Mouse (Mus musculus) olfactory bulb, adult 2 months (tissue): Measurements from ENCODE around the gene Gna12. TPM values are rescaled to one million over a fixed set of nuclear protein-coding genes. Genes with fewer than 3 reads are reported as not detected.

Experiments
- H3K27ac ChIP-seq: fragments of 200-500 bp; 2 replicates; pipeline ENCODE4 v1.5.1; 2012; ENCODE audit warnings: low read depth, low read length; ENCODE audit not compliant: insufficient read depth
- H3K4me1 ChIP-seq: fragments of 200-500 bp; 2 replicates; pipeline ENCODE4 v1.6.1; 2012; ENCODE audit warnings: low read length; ENCODE audit not compliant: control insufficient read depth, insufficient read depth
- H3K4me3 ChIP-seq: fragments of 200-500 bp; 2 replicates; pipeline ENCODE4 v1.5.1; 2012; ENCODE audit warnings: mild to moderate bottlenecking, low read depth, low read length, moderate library complexity; ENCODE audit not compliant: insufficient read depth
- CTCF ChIP-seq: fragments of 200-500 bp; IDR thresholded peaks from 2 replicates; pipeline ENCODE4 v1.5.1; 2012; ENCODE audit warnings: low read depth, mild to moderate bottlenecking, low read length, moderate library complexity; ENCODE audit not compliant: insufficient read depth
- POLR2A ChIP-seq: fragments of 200-500 bp; IDR thresholded peaks from 2 replicates; pipeline ENCODE4 v1.6.1; 2012; ENCODE audit warnings: mild to moderate bottlenecking, low read depth, low read length, moderate library complexity; ENCODE audit not compliant: insufficient read depth
- WGBS: fragments of 180-500 bp; shearing (Covaris S2); methylation state at CpG from one replicate; pipeline ENCODE4 v1.1.7; 2018; 5-methylcytosine and 5-hydroxymethylcytosine counted together
- polyA plus RNA-seq: library from polyadenylated mRNA; stranded (reverse); fragments of >200 nt; gene quantifications from 2 replicates; pipeline ENCODE4 v1.2.4, GENCODE M21; 2012; ENCODE audit warnings: low replicate concordance; ENCODE audit not compliant: missing spikeins, insufficient read depth, insufficient read length

Gna12 gene
- polyA plus RNA-seq, 1 experiment = not detected

DNA sequence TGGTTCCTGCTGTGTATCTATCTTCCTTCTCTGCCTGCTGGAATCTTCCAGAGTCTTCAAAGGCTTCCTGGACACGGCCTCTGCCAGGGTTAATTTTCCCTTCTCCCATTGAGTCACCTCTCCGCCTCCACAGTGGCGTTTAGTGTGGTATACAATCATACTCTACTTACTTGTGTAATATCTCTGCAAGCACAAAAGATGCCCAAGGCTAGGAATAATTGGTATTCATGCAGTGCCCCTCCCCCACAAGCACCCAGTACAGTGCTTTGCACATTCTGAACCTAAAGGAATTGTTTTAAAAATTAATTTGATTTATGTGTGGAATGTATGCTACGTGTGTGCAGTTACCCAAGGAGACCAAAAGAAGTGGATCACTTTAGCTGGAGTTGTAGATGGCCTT is 10.6 kb downstream of the Gna12 start:
- TF ChIP-seq CTCF (no peak), POLR2A (no peak)
- Histone ChIP-seq H3K4me1 (peaks cover 24% of the 10 kb centered on the region), H3K4me3 (no peak overlapping the region), H3K27ac (no peak overlapping the region)
- WGBS = 37% methylated on average over 4 of the region's 4 CpGs

DNA sequence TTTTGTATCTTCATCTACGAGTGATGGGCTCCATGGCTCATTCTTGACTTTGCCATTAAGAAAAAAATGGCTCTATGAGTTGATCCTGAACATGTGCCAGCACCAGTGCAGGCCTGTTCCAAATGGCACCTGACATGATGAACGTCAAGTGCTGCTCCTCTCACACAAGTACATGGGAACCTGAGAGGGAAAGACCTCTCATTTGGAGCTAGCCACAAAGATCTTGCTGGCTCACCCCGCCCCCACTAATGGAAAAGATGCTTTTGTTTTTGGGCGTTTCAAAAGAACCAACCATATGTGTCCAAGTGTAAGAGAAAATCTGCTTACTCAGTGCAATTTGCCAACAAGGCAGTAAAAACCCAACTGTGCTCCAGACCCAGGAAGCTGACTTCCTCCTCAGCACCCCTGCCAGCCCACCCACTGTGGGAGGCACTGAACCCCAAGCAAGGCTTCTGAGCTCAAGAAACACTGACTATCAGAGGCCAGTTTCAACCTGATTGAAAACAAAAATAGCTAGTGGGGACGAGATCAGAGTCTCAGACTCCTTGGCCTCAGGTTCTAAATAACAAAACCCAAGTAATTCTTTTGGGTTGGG is 11.7 kb downstream of the Gna12 start:
- Histone ChIP-seq H3K27ac (no peak overlapping the region), H3K4me1 (peaks cover 27% of the 10 kb centered on the region)
- WGBS = 49% methylated on average over 5 of the region's 5 CpGs

DNA sequence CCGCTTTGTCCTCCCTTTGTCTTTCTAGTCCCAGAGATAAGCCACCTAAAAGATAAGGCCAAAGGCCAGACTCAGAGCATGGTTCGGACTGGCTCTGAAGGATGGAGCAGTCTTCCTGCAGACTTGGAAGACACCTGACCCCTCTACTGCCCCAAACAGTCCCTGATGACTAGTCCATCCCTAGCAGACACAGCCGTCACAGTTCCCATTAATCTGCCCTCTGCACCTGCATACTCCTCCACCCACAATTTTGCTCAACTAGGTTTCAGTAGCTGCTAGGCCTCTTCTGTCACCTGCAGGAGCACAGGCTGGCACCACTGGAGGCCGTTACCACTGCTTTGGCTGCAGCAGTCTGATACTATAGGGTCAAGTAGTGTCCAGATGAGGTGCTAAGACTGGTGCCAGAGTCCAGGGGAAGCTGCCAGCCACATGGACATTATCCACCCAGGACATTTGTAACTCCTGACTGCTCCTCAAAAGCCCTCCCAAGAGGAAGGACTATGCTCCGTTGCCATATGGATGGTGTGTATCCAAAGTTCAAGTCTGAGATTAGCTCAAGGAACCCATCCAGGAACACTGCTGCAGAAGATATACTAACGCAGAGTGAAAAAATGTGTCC is 13.2 kb downstream of the Gna12 start:
- TF ChIP-seq POLR2A (no peak), CTCF (no peak)
- H3K4me1 ChIP-seq = peaks cover 26% of the 10 kb centered on the region
- WGBS = 90% methylated on average over 6 of the region's 6 CpGs
- H3K27ac ChIP-seq = no peak overlapping the region
- H3K4me3 ChIP-seq = no peak overlapping the region

More for the DNA sequence above, 11.7 kb downstream of the Gna12 start:
- TF ChIP-seq CTCF (no peak), POLR2A (no peak)
- no peak overlapping the region for H3K4me3 ChIP-seq

DNA sequence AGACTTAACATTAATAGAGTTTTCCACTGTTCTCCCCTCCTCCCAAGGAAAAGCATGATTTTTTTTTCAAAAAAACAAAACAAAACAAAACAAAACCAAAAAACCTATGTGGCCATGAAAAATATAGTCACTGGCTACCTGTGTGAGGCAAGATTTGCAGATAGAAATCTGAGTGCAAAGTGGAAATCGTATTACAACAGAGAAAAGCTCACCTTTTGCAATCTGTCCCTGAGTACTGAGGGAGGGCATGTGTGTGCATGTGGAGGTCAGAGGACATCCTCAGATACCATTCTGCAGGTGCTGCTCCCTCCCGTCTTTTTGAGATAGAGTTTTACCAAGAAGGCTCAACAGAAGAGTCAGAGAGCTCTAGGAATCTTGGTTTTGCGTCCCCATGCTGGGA is 14.2 kb downstream of the Gna12 start:
- Histone ChIP-seq H3K4me1 (peaks cover 29% of the 10 kb centered on the region), H3K27ac (no peak overlapping the region), H3K4me3 (no peak overlapping the region)
- TF ChIP-seq CTCF (no peak), POLR2A (no peak)
- 96% methylated on average over 3 of the region's 3 CpGs for WGBS

DNA sequence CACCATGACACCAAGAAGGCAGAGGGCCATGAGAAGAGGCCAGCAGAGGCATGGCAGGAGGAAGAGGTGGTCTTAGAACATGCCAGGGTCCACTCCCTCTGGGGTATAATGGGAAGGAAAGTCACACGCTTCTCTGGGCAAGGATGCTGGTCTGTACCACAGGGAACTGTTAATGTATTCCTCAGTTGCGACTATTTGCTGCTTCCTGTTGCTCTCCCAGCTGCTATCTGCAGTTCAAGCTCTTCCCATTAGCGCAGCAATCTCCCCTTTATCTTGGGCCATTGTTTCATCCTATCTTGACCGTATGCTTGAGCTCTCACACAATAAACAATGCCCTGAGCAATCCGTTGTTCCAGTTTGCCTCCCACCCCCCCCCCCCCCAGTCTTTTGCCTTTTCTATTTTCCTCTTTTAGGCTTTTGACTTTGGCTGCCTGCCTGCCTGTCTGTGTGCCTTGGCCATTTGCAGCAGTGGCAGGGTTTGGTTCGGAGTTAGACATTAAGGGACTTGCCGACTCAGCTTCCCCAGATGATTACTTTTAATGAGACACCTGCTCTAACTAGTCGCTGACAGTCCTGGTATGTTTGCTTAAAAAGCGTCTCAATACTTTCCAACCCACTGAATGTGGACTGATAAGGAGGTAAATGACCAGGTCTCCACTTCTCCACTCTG is 15.0 kb downstream of the Gna12 start:
- TF ChIP-seq POLR2A (no peak), CTCF (no peak)
- 40% methylated on average over 9 of the region's 9 CpGs for WGBS
- H3K4me3 ChIP-seq = no peak overlapping the region
- peak overlapping the region; percentile 40; the same call in 1 of the 2 replicates for H3K27ac ChIP-seq
- H3K4me1 ChIP-seq = peaks cover 26% of the 10 kb centered on the region

DNA sequence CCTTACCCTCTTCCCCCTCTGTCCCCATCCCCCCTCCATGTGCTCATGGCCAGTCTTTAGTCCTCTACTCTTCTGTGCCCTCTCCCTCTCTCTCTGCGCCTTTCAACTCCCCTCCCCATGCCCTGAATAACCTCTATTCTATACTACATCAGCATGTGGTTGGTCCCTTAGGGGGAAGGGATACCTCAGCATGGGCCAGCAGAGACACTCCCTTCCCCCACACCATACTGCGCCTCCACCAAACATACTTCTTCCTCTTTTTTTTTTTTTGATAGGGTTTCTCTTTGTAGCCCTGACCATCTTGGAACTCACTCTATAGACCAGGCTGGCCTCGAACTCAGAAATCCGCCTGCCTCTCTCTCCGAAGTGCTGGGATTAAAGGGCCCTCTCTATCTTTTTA is 15.8 kb downstream of the Gna12 start:
- H3K4me3 ChIP-seq = no peak overlapping the region
- no peak overlapping the region for H3K27ac ChIP-seq
- 82% methylated on average over 5 of the region's 5 CpGs for WGBS
- H3K4me1 ChIP-seq = peaks cover 26% of the 10 kb centered on the region
- TF ChIP-seq CTCF (no peak), POLR2A (no peak)

DNA sequence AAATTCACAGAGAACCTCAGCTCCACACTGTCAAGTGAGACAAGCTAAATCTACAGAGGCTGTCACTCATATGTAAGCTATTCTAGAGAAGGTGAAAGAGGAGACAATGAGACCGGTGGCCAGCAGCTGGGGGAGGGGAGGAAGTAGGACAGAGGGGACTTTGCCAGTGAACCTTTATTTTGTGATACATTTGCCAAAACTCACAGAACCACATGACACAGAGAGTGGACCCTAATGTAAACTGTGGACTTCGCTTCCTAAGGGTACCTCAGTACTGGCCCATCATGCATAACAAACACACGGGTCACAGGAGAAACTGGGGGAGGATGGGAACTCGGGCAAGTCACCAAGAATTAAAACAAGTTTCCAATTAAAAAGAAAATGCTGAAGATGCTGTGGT is 17.5 kb downstream of the Gna12 start:
- Histone ChIP-seq H3K27ac (no peak overlapping the region), H3K4me1 (peaks cover 17% of the 10 kb centered on the region), H3K4me3 (no peak overlapping the region)
- 50% methylated on average over 4 of the region's 4 CpGs for WGBS
- TF ChIP-seq POLR2A = no peak
- TF ChIP-seq CTCF = no peak

DNA sequence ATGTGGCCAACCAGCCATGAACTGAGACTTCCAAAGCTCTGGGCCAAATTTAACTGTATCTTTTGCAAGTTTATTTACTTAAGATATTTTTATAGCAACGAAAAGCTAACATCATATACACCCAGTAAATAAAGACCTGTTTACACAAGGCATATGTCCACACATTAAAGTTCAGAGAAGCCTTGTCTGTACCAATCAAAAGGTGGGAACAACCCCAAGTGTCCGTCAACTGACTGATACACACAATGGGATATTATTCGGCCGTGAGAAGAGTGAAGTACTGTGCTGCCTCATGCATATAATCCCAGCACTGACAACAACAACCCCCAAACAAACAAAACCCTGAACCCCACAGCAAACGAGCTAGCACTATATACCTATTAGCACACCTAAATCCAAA is 18.2 kb downstream of the Gna12 start:
- TF ChIP-seq CTCF (no peak), POLR2A (no peak)
- WGBS = 59% methylated on average over 5 of the region's 5 CpGs
- H3K4me3 ChIP-seq = no peak overlapping the region
- no peak overlapping the region for H3K27ac ChIP-seq
- H3K4me1 ChIP-seq = peaks cover 17% of the 10 kb centered on the region

DNA sequence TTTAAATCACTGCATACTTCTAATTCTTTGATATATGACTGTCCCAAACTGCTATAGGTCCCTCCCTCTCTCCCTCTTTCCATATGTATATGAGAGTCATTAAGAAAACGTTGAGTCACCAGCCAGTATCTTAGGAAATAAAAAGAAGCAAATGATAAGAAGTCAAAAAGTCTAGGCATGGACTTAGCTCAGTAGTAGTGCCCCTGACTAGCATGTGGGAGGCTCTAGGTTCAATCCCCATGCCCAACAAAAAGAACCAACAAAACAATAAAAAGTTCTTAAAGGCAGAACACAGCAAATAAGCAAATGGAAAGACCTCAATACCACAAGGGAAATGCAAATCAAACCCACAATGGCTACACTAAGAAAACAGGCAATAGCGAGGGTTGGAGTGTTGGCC is 18.8 kb downstream of the Gna12 start:
- 61% methylated on average over 2 of the region's 2 CpGs for WGBS
- H3K4me1 ChIP-seq = peaks cover 17% of the 10 kb centered on the region
- no peak overlapping the region for H3K4me3 ChIP-seq
- H3K27ac ChIP-seq = no peak overlapping the region; the same call in 1 of the 2 replicates
- TF ChIP-seq CTCF = no peak
- no peak for TF ChIP-seq POLR2A
